Mouse (Mus musculus): ENCODE measurements around the gene Plekhm2.

The Plekhm2 gene

DNA sequence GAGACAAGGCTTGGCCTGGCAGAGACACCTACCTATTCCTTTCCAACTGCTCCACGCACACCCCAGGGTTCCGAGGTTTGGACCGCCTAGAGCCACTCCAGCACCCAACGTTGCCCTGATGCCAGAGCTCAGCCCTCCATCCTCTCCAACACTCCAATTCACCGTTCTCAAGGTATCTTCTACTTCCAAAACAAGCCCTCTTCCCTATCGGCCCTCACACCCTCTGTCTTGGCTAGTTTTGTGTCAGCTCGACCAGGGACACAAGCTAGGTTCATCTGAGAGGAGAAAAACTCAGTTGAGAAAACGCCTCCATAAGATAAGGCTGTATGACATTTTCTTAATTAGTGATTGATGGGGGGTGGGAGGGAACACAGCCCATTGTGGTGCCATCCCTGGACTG lies at the start of gene Plekhm2:
Gene Plekhm2 (minus strand): TSS at position 101 of the 400 bp plus-strand sequence.
- no peak for DNase-seq (ENCODE audit: inconsistent age in 2 of 2, low spot score in 1 of 2)

DNA sequence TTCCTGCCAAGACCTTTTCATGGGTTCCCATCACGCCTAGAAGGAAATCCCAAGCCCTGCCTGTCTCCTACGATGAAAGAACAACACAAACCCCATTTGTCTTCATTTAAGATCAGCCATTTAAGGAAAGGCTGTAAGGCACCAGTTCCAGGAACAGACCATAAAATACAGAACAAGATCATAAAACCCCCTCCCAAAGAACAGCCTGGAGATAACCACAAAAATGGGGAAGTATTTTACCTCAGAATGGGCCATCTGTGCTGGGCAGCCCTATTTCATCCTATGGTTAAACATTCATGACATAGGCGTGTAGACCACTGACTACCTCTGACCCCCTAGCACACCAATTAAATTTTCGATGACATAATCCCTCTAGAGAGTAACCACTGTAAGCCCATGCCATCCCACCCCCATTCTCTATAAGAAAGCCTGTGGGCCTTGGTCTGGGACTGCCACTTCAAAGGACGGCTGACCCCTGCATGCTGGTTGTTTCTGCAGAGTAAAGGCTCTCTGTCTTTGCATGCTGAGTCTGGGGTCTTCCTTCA lies 49.0 kb upstream of the Plekhm2 start:
- no peak for DNase-seq (ENCODE audit: inconsistent age in 2 of 2, low spot score in 1 of 2)

DNA sequence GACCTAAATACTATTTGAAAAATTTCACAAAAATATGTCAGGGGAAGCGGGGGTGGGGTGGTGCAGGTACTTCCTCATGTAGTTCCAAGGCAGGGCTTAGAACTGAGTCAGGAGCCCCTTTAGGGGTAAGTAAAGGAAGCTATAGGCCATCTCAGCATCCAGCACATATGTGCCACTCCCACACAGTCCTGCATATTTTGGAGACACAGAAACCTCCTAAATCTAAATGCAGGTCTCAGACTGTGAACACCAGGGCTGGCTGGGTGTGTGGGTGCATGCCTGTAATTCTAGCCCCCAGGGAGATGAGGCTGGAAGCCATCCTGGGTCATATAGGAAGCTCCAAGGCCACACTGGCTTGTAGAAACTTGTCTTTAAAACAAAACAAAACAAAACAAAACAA lies 46.6 kb upstream of the Plekhm2 start:
- no peak for DNase-seq (ENCODE audit: inconsistent age in 2 of 2, low spot score in 1 of 2)

DNA sequence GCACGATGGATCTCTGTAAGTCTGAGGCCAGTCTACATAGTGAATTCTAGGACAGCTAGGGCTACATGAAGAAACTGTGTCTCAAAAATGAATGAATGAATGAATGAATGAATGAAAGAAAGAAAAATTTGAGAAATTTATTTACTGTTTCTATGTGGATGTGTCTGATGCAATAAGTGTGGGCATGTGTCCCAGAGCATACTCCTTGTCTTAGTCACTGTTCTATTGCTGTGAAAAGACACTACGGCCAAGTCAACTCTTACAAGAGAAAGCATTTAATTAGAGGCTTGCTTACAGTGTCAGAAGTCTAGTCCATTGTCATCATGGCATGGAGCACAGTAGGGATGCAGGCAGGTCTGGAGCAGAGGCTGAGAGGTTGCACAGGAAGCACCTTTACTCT lies 44.3 kb upstream of the Plekhm2 start:
- peak in 1 of 2 experiments; percentile 43 for DNase-seq (ENCODE audit: inconsistent age in 2 of 2, low spot score in 1 of 2)

DNA sequence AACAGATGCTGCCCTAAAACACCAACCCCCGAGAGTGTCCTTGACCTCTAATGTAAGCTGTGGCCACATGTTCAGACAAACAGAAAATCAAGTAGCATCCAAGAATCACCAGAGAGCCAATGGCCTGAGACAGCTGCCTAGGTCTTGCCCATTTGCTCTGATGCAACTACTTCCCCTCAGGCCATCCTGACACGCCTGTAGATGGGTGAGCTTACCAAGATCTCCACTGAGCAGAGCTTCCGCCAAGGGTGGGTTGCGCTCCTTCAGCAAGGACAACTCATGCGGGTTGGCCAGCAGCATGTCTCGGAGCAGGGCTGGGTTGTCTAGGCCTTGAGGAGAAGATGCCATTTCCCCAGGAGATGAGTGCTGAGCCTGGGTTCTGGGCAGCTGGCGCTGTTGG lies 43.3 kb upstream of the Plekhm2 start:
- no peak for DNase-seq (ENCODE audit: inconsistent age in 2 of 2, low spot score in 1 of 2)

DNA sequence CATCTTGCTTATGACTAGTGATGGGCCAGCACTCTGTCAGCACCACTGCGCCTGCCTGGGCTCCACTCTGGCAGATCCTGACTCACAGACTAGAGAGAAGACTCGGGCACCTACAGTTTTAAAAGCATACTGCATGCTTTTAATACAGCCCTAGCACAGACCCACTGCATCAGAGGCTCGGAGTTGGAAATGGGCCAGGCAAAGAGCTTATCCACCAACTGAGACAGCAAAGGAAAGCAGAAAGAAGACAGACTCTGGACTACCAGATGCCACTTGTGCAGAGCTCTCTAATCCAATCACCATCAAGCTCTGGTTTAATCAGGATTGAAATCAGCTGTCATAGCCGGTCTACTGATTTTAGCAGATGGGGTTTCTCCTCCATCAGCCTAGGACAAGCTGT lies 40.6 kb upstream of the Plekhm2 start:
- DNase-seq (ENCODE audit: inconsistent age in 2 of 2, low spot score in 1 of 2) = peak in 1 of 2 experiments; percentile 68

DNA sequence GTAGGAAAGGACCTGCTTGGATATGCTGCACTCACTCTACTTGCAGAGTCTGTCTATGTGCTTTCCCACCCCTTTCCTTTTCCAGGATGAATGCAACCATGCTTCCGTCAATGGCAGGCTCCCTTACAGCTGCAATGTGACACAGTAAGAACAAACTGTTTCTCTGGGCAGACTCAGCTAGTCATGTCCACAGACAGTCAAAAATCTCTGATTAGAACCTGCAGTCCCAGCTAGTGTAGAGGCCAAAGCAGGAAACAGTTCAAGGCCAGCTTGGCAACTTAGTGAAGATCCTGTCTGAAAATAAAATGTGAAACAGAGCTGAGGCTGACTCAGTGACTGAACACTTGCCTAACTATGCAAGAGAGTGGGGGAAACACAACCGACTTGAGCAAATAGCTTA lies 39.9 kb upstream of the Plekhm2 start:
- peak; percentile 67 to 80 for DNase-seq (ENCODE audit: inconsistent age in 2 of 2, low spot score in 1 of 2)

DNA sequence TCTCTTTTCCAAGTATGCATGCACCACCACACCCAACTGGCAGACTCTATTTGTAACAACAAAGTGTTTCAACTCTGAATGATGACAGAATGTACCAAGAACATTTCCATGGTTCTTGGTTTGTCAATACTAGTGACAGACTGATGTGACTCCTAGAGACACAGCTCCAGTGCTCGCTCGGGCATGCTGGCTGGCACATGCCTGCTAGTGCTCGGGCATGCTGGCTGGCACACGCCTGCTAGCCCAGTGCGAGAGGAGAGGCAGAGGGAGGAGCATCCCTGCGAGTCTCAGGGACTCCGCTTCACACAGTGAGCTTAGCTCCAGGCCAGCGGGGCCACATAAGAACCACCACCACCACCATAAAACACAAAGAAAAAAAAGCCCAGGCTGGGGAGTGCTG lies 30.0 kb upstream of the Plekhm2 start:
- DNase-seq (ENCODE audit: inconsistent age in 2 of 2, low spot score in 1 of 2) = no peak

DNA sequence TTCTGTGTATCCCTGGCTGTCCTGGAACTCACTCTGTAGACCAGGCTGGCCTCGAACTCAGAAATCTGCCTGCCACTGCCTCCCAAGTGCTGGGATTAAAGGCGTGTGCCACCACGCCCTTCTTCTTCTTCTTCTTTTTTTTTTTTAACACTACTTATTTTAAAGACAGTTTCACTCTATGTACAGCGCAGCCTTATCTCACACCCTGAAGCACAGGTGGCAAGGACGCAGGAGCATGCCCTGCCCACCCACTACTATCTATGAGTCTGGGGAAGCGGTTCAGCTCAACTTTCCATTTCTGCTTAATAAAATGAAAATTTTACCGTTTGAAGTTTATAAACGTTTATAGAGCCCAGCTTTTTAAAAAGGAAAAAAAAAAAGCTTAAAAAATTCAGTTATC lies 23.8 kb upstream of the Plekhm2 start:
- DNase-seq (ENCODE audit: inconsistent age in 2 of 2, low spot score in 1 of 2) = no peak

DNA sequence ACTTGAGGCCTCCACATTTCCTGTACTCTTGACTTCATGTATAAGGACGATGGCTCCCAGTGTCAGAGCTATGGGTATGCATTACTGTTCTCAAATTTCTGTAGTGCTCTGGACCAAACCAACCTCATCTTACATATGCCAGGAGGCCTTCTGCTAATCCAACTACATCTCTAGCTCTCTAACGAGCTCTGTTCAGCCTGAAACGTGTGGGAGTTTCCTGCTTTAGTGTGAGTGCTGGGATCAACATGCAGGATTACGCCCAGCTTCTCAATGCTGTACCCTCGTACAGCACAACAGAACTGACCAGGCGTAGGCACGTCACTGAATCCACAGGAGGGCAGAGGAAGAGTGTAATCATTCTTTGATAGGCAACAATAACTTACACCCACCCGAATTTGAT lies 21.8 kb upstream of the Plekhm2 start:
- no peak for DNase-seq (ENCODE audit: inconsistent age in 2 of 2, low spot score in 1 of 2)

DNA sequence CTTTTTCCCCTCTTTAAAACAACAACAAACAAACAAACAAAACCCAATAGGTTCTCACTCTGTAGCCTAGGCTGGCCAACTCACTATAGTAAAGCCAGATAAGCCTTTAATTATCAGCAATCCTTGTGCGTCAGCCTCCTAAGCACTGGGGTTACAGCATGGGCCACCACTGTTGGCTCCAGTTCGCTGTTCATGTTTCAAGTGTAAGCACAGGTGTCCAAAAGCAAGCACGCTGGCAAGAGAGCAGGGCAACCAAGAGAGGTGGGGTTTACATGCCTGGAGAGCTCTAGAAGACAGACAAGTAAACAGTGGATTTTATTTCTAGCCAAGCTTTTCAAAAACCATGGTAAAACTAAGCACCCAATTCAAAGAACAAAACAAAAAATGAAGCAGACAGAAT lies 21.4 kb upstream of the Plekhm2 start:
- no peak for DNase-seq (ENCODE audit: inconsistent age in 2 of 2, low spot score in 1 of 2)

DNA sequence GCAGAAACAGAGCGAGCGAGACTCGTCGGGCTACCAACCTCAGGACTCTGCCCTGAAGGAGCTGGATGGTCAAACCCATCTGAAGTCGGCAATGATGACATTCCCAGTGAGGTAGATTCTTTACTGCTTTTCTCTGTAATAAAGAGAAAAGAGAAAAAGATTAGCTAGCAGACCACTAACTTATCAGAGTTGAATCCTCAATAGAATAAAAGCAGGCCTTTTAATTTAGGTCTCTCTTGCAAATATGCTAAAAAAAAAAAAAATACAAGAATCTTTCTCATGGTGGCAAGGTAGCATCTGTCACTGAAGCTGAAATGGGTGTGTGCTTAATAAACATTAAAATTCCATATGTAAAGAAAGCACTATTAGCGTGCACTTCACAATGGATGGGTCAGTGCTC lies 20.8 kb upstream of the Plekhm2 start, which contains the start of gene Rsc1a1:
Gene Rsc1a1 (minus strand): TSS at position 101 of the 400 bp plus-strand sequence.
- no peak for DNase-seq (ENCODE audit: inconsistent age in 2 of 2, low spot score in 1 of 2)

DNA sequence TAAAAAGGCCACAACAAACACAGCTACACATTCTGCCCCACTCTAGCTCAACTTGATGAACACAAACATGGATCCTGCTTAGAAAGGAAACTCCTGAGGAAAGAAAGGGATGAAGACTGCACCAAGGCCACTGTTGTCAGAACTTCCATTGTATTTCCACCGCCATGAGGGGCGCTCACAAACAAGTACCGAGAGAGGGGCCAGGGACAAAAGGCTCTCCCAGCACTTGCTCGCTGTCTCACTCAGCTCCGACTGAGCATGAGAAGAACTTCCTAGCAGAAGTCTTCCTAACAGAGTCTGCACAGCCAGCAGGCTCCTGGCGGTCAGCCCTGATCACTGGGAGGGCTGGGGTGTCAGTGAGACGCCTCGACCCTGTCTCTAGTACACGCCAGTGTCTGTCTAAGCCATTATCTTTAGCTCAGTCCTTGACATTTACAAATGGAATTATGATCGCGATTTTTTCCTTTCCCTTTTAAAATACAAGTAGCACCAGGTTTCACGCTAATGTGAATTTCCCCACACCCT lies 18.1 kb upstream of the Plekhm2 start:
- peak in 1 of 2 experiments; percentile 77 for DNase-seq (ENCODE audit: inconsistent age in 2 of 2, low spot score in 1 of 2)

DNA sequence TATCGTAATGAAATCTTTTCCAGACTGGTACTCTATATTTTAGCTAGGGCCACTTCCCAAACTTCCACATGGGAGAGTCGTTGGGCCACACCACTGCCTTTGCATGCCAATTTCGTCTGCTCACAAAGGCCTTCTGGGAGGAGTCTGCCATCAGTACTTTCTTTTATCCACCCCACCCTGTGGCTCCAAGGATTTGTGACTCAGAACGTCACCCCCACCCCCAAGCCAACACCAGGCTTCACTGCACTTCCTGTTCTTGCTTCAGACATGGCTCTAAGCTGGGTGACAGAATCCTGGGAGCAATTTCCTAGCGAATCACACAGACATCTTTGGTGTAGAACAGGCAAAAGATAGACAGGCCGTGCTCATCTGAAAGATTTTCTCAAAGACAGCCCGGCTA lies 17.1 kb upstream of the Plekhm2 start:
- peak; percentile 77 to 88 for DNase-seq (ENCODE audit: inconsistent age in 2 of 2, low spot score in 1 of 2)

DNA sequence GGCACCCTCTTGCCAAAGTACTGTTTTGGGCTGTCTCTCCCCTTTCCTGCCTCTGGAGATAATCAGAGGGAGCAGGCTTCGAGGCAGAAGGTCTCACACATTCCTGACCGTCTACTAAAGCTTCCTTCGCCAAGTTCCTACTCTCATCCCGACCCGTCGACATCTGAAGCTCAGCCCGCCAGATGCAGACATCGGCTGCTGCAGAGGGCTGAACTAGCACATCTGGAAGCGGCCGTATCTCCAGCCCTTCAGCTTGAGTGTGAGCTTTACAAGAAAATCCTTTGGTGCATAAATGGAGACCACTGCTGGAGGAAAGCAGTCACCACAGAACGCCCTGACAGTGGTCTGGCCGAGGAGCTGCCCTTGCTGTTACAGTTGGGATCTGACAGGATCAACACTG lies 16.2 kb upstream of the Plekhm2 start:
- no peak for DNase-seq (ENCODE audit: inconsistent age in 2 of 2, low spot score in 1 of 2)

DNA sequence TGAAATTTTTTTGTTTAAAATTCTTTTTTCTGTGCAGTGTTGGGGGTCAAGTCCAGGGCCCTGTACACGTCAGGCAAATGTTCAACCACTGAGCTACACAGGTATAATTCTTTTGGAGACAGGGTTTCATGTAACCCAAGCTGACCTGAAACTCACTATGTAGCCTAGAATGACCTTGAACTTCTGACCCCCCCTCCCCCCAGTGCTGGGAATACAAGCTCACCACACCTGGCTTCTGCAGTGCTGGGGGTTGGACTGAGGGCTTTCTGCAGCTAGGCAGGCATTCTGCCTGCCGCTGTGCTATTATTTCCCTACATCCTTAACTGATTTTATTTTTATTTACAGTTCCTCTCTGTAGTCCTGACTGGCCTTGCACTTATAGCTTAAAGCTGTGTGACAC lies 14.3 kb upstream of the Plekhm2 start:
- no peak for DNase-seq (ENCODE audit: inconsistent age in 2 of 2, low spot score in 1 of 2)

DNA sequence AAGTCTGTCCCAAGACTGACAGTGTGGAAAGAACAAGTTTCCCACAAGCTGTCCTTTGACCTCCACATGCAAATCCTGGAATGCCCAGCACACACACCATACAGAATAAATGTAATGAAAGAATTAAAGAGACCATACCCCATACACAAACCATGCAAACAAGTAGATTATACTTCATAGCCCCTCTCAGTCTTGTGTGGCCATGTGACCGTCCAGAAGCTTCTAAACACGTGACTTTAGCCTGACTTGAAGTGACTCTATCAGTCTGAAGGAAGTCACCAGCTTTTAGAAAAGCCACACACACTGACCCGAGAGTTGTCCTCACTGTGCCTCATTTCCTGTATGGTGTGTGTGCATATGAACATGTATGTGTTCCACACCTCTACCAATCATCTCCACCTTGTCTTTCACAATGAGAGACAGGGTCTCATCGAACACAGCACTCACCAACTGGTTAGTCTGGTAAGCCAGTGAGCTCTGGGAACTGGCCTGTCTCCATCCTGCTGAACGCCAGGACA lies 11.8 kb upstream of the Plekhm2 start:
- no peak for DNase-seq (ENCODE audit: inconsistent age in 2 of 2, low spot score in 1 of 2)

DNA sequence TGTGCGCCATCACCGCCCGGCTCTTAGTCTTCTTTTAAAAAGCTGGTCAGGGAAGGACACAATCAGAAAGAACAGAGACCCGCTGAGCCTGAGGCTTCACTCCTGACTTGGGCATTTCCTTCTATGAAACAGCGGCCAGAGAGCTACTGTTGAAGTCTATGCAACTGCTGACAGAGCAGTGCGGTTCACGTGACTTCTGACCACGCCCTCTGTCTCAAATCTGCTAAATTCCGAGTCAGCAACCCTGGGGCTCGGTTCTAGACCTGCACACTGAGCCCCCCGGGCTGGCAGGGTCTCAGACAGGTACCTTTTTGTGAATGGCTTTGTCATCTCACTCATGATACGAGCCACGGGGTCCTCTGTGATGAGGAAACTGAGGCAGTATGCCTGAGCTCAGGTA lies 7.6 kb upstream of the Plekhm2 start:
- no peak for DNase-seq (ENCODE audit: inconsistent age in 2 of 2, low spot score in 1 of 2)

DNA sequence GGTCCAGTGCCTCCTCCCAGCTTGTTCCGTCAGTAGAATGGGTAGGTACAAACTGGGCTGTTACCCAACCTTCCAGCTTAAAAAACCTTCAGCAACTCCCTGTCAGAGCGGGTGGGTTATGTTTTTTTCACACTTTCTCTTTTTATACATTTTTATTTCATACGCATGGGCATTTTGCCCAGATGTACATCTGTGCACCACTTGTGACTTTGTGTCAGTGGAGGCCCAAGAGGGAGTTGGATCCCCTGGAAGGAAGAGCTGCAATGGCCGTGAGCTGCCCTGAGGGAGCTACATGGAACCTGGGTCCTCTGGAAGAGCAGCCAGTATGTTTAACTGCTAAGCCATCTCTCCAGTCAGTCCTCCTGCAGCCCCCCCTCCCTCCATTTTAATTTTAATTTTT lies 6.7 kb upstream of the Plekhm2 start:
- no peak for DNase-seq (ENCODE audit: inconsistent age in 2 of 2, low spot score in 1 of 2)

DNA sequence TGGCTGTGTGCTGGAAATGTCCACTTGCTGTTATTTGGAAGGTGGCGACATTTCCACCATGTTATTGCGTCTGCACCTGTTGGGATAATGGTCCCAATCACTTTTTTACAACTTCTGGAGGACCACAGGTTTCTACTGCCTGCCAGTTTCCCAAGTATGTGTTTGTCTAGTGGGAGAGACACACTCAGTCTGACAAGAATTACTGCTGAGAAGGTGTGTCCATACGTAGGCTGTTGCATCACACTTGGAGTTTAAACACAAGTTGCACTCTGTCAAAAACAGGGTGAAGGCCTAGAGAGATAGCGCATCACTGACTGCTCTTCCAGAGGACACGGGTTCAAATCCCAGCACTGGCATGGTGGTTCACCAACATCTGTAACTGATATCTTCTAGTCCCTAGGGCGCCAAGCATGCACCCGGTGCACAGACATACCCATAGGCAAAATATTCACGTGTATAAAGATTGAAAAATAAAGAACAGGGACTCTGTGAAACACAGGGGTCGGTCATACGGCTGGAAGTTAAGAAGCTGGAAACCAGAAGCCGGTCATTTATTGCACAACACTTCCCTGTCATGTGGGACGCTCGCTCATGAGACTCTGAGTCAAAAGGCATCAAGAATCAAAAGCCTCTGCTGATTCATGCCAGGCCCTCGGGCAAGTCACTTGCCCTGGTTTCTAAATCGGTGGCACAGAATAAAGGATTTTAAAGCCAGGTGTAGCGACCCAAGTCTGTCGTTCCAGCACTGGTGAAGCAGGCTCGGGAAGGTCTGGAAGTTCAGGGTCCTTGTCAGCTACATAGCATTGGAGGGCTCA lies 5.4 kb upstream of the Plekhm2 start:
- DNase-seq (ENCODE audit: inconsistent age in 2 of 2, low spot score in 1 of 2) = peak; percentile 81 to 90

DNA sequence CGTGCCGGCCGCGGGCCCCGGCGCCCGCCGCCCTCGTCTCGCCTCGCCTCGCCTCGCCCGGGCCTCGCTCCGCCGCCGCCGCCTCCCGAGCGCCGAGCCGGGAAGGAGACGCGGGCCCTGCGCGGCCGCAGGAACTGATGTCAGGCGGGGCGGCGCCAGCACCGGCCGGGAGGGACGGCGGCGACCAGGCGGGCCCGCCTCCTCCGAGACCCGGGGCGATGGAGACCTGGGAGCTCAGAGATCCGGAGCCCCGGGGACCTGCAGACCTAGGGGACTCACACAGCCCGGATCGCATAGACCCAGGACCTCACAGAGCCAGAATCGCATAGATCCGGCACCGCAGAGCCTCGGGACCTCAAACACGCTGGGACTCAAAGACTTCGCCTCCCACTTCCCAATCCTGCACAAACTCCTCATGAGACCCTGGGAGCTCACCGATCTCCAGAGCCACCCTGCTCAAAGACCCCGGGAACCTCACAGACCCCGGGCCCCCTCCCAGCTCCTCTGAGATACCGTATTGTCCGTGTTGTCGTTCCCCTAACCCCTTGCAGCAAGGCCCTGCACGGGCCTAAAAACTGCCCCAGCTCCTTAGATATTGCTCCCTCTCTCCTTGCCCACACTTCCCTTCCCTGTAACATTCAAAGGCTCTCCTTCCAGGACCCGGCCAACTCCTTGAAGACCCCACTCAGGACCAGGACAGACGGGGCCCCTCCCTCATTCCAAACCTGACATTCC lies 521 bp downstream of the Plekhm2 start:
- peak; percentile 85 to 93 for DNase-seq (ENCODE audit: inconsistent age in 2 of 2, low spot score in 1 of 2)
